Mouse (Mus musculus) adrenal gland (tissue): ENCODE measurements around the gene Iqcf1.

Experiments
- intact Hi-C: fragments of 180-260 bp; cut with DNase I; formaldehyde crosslinking; loops from one replicate; pipeline ENCODE4 v1.15.1; 2025
- long read RNA-seq, 2 experiments: library from polyadenylated mRNA; unstranded; transcript quantifications; one replicate each; pipeline ENCODE4 v2.0.0; 2020; ENCODE audit warnings: borderline replicate concordance in 1 of 2; ENCODE audit not compliant: insufficient replicate concordance in 1 of 2

Iqcf1 gene
- long read RNA-seq, experiment 1: 0 reads
- long read RNA-seq, experiment 2: 0 reads

DNA sequence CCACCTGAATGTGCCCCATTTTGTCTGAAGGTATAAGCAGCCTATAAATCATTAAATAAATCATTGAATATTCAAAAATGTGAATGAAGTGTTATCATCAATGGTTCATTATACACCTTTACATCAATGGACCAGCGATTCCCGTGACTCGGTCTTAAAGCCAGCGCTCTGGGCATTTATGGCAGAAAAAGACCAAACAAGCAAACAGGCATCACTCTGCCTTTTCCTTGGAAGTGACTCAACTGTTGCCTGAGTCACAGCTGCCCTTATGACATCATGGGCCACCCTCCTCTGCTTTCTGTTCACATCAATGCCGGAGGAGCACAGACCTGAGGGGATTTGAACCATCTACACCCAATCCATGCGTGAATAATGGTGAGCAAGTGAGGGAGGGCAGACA lies at the start of gene Iqcf1:
Gene Iqcf1 (plus strand): TSS at position 301 of the 400 bp plus-strand sequence.
- intact Hi-C loops: no loop called here

DNA sequence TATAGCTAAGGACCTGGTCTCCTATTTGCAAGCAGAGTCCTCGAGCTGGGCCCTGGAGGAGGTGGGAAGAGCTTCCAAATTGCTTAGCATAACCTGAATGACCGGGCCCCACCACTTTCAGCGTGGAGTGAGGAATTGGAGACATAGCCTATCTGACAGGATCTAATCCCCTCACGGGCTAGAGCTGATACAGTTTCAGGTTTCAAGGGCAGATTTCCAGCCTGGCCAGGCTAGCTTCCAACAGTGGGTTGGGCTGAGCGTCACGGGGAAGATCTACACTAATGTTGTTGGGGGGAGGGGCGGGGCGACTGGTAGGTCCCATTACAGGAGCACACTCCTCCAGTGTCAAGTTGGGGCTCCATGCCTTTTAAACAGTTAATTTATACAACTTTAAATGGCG lies 49.1 kb upstream of the Iqcf1 start:
- intact Hi-C loops: no loop called here

DNA sequence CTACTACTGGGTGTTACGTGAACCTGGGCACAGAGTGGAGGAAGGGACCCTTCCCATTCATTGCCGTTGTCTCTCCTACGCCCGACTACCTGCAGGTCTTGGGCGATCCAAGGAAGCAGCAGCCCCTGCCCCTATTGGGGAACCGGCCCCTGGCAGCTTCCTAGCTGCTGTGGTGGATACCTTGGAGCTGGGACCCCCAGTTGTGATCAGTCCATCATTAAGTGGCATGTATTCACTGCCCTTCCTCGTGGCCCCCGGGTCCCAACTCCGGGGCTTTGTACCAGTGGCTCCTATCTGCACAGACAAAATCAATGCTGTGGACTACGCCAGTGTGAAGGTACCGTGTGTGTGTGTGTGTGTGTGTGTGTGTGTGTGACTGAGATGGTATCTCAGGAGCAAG lies 48.5 kb upstream of the Iqcf1 start:
- intact Hi-C loops: no loop called here

DNA sequence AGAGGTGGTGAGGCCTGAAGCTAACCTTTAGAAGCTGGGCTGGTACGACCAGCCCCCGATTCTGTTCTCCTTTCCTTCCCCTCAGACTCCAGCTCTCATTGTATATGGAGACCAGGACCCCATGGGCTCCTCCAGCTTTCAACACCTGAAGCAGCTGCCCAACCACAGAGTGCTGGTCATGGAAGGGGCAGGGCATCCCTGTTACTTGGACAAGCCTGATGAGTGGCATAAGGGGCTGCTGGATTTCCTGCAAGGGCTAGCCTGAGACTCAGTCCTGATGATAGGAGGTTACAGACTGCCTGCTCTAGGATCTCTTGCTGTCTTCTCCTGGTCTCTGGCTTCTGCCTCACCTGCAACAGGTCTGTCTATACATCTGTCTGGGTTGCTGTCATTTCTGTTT lies 47.9 kb upstream of the Iqcf1 start:
- intact Hi-C loops: no loop called here

DNA sequence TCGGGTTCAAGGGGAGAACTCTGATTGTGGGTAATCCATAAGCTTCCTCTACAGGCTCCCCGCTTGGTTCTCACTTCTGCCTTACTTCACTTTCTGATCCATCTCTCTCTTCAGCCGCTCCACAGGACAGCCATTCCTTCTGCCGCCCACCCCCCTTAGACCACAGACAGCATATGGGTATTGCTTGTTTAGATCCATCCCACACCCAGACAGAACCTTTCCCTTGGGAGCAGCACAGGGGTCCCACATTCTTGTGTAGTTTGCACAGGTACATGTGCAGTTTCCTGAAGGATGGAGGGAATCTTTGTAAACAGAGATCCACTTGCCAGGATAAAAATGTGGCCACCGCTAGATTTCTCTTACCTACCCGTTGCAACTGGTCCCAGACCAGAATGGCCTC lies 47.4 kb upstream of the Iqcf1 start:
- intact Hi-C loops: no loop called here

DNA sequence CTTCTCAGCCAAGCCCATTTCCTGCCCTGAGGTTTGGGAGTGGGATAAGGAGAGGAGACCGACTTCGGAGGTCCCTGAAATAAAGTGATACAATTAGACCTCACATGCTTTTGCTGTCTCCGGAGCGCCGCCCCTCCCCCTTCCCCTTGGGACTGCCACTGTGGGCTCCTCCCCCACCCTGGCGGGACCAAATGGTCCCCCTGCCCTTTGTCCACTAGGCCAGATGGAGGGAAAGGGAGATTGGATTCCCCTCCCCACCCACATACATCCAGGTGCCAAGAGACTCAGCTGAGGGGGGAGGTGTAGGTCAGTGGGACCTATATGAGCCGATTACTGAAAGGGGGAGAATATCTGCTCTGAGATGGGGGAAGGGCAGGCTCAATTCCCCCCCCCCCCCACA lies 46.9 kb upstream of the Iqcf1 start:
- intact Hi-C loops: no loop called here

DNA sequence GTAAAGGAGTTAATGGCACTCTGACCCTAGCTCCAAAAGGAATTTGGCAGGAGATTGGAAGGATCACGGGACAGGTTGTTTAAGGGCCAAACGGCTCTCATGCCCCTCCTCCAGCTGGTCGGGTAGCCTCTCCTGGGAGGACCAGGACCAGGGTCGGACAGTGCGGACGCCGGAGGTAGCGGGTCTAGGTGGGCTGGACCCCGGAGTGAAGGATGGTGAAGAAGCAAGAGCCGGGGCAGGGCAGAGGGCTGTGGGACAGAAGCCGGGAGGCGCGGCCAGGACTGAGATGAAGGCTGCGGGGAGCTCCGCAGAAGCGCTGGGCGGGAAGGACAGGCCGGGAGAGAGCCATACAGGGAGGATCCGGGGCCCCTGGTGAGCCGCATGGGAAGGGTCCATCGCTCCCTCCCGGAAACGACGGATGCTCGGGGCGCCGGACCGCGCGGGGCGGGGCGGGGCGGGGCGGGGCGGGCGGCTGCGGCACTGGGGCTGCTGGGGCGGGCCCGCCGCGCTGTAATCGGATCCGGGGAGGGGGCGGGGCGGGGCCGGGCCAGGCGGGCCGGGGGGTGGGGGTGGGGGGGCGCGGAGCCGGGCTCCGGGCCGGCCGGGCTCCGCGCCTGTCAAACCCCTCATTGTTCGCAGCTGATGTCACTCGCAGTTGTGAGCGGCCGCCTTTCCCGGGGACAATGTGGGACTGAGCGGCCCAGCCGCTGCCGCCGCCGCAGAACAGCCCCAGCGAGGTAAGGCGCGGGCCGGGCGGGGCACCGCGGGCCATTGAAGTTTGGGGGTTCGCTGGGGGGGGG lies 46.3 kb upstream of the Iqcf1 start, which contains the start of gene Pcbp4:
Gene Pcbp4 (plus strand): TSS at position 21 of the 800 bp plus-strand sequence.
- intact Hi-C loops: no loop called here

DNA sequence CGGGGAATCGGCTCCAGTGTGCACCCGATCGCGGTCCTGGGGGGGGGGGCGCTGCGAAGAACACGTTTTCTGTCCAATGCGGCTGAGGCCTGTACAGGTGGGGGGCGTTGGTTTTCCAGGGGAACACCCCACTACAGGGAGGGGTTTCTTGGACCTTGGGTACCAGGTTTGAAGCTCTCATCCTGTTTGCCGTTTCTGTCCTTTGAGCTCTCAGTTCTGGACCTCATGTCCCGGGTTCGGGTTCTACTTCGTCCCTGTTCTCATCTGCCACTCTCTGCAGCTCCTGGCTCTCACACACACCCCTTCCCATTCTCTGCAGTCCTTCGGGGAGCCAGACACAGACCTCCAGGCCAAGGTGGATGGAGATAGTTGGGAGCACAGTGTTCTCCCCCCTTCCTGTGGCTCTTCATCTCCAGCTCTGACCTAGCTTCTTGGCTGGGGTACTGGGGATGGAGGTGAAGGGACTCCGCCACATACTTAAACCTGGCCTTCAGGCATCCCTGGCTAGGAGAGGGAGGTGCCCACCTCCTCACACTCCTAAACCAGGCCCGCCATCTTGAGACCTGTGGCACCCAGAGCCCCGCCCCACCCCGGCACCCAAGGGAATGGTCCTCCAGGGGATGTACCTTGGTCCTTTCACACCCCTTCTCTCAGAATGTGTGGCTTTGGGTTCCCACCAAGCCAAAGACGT lies 45.6 kb upstream of the Iqcf1 start:
- intact Hi-C loops: no loop called here

DNA sequence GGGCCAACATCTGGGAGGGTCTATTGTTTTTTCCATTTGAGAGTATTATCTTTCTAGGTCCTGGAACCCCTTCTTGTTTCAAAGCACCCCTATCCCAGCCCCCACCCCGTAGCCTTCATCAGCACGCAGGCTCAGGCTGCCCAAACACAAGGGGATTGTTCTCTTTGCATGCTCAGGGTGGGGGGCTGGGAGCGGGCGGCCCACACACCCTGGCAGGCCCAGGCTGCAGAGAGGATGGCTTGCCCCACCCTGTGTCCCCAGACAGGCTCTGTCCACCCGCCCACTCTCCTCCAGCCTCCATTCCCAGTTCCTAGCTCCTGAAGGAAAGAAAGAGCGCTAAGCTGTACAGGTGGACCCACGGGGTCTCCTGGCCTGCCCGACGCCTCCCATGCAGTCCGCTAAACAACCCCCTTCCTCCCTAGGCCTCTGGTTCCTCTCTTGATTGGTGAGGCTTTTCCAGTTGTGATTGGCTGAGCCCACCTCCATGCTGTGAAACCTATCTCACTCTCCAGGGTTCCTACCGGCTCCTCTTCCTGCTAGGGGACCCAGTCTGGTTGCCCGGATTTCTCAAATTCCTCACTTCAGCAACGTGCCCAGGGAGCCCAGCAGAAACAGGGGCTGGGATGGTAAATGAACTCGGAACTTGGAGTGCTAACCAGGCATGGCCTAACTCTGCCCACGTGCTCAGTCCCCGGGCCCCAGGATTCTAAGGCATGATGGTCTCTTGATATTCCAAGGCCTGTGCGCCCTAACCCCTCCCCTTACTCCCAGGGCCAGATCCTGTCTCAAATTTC lies 44.7 kb upstream of the Iqcf1 start:
- intact Hi-C loops: no loop called here

DNA sequence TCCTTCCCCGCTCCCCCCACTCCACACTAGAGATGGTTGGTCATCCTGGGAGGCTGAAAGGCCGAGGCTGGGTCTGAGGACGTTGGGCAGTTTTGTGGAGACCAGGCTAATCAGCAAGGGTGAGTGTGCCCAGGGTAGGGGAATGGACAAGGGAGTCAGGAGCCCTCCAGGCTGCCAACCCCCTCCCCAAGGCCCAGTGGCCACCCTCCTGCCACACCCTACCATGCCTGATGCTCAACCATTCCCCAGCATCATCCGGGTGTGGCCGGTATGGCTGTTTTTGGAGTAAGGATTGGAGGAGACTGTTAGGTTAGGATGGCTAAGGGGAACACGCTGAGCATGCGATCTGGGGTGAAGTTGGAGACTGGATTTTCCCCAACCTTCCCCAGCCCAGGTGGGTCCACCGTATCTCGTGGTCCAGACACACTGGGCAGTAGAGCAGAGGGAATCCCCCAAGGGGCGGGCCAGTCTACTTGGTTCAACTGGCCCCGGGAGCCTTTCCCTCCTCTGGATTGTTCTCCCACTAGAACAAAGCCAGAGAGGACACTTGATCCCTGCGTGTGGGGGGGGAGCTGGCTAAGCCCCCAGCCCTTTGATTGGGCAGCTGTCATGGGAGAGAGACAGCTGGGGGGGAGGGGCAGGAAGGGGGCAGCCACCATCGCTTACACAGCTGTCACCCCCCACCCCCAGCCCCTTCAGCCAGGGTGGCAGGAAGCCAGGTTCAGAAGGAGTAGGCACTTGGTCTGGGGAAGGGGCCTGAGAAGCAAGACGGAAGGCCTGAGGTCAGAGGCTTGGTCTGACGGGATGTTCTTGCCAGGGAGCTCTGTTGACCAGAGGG lies 43.2 kb upstream of the Iqcf1 start:
- intact Hi-C loops: no loop called here

DNA sequence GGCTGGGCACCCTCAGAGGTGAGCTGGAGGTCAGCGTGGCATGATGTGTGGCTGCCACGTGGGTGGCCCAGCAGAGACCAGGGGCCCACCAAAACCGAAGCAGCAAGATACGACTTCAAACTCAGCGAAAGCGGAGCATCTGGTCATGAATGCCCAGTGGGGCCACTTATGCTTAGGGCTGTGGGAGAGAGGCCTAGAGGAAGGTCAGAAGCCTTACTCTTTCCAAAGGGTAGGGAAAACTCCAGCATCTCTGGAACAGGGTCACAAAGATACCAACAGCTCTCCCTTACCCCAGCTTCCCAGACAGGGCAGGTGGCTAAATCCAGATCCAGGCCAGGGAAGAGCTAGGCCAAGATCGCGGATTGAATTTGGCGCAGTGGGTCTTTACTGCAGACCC lies 42.6 kb upstream of the Iqcf1 start:
- intact Hi-C loops: no loop called here

DNA sequence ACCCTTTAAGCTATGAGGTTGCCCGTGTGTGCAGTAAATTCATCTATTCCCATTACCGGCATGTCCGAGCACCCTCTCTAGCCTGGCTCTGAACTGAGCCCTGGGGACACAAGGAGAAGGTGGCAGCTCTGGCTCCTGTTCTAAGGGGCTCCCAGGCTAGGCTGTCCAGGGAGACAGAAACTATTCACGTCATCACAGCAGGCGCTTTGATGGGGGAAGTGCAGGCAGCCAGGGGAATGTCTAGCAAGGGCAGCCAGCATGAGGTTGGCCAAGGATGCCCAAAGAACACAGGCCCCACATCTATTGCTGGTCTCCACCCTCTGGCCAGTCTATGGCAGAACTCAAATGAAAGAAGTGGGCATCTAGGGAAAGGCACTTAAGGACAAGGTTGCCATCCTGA lies 41.8 kb upstream of the Iqcf1 start:
- intact Hi-C loops: no loop called here

DNA sequence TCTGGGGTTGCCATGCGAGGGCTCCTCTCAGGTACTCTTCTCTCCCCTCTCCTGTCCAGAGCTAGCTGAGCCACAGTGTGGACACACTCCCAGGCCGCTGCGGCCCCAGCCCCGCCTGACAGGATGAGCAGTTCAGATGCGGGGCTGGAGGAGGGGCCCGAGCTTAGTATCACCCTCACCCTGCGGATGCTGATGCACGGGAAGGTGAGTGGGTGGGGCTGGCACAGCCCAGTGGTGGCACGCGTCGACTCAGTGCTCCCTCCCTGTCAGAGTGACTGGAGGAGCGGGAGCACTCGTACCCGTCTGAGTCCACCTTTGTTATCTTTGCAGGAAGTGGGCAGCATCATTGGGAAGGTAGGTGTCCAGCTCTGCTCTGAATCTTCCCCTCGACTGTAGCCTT lies 39.8 kb upstream of the Iqcf1 start:
- intact Hi-C loops: no loop called here

DNA sequence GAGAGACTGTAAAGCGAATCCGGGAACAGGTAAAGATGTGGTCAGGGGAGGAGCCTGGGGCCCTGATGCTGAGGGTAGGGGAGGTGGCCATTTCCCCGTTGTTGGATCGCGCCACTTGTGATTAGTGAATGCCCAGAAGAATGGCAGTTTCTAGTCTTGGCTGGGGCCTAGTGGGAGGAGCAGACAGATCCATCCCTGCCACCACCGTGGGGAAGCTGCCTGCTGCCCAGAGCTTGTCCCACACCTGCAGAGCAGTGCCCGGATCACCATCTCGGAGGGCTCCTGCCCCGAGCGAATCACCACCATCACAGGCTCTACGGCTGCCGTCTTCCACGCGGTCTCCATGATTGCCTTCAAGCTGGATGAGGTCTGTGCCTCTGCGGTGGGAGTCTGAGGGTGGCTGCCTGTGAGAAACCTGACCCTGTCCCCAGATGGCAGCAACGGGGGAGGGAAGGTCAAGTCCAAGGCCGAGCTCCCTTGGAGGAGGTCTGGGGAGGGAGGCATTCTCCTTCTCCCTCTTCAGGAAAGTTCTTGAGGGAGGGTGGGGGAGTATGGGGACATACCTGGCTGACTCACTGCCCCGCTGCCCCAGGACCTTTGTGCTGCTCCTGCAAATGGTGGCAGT lies 39.3 kb upstream of the Iqcf1 start:
- intact Hi-C loops: no loop called here

DNA sequence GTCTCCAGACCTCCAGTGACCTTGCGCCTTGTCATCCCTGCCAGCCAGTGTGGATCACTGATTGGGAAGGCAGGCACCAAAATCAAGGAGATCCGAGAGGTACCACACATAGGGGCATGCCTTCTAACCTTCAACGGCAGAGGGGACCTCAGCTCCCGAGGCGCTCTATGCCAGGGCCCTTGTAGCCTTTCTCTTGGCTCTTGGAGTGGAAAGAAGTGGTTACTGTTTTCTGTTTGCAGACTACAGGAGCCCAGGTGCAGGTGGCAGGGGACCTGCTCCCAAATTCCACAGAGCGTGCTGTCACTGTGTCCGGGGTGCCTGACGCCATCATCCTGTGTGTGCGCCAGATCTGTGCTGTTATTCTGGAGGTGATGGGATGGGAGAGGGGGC lies 38.7 kb upstream of the Iqcf1 start:
- intact Hi-C loops: no loop called here

DNA sequence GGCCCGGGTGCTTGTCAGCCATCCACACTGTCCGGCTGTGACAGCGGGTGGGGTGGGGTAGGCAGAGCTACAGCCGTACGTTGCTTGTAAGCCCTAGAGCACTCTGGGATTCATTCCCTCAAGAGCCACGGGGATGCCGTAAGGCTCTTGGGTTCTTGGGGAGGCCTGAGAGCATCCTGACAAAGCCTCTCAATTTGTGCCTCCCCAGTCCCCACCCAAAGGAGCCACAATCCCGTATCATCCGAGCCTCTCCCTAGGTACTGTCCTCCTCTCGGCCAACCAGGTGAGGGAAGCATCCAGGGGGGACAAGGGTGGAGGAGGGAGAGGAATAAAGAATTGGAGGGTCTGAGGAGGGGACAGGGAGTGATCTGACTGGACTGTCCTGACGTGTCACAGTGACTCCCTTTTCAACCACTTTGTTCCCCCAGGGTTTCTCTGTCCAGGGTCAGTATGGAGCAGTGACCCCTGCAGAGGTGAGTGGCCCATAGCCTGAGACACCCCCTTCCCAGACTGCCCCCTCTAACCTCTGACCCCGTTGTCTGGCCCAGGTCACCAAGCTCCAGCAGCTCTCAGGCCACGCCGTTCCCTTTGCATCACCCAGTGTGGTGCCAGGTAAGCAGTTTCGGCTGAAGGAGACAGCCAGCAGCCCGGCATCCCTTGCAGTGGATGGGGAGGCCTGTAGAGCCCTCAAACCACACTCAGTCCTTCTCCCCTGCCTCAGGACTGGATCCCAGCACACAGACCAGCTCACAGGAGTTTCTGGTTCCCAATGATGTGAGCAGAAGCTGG lies 37.9 kb upstream of the Iqcf1 start:
- intact Hi-C loops: no loop called here

DNA sequence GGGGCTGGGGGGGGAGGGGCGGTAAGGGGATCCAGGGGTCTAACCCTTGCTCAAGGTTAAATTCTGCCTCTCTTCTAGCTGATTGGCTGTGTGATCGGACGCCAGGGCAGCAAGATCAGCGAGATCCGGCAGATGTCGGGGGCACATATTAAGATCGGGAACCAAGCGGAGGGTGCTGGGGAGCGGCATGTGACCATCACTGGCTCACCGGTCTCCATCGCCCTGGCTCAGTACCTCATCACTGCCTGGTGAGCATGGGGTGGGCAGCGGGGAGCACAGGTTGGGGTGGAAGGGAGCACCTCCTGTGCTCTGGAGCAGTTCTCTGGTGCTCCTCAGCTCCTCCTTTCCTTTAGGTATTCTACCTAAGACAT lies 37.4 kb upstream of the Iqcf1 start:
- intact Hi-C loops: no loop called here

DNA sequence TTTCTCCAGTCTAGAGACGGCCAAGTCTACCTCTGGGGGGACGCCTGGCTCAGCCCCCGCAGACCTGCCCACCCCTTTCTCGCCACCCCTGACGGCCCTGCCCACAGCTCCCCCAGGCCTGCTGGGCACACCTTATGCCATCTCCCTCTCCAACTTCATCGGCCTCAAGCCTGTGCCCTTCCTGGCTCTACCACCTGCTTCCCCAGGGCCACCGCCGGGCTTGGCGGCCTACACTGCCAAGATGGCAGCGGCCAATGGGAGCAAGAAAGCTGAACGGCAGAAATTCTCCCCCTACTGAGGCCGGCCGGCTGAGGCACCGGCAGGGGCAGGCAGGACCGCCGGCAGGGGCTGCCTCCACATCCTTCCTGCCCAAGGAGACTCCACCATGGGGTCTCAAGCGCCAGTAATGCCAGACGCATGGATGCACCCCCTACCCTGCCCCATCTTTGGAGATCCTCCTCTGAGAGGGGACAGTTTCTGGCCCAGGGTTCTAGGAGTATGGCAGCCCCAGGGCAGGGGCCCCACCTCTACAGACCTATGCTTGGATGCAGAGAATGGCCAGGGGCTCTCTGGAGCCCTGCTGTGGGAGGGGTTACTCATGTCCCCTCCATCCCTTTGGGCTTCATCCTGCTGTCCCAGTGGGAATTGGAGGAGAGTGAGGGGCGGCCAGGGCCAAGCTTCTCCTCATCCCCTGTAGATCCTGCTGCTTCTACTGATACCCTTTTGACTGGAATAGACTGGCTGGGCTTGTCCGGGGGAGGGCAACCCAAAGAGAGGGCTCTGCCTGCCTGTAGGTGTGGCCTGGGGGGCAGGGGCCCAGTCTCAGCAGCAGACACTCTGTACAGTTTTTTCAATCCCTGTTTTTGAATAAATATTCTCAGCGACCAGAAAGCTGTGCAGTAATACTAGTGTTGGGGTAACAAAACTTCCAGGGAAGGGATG lies 36.4 kb upstream of the Iqcf1 start:
- intact Hi-C loops: no loop called here
